ENCODE assay signal across 19 mouse cellular contexts in the genomic region with DNA sequence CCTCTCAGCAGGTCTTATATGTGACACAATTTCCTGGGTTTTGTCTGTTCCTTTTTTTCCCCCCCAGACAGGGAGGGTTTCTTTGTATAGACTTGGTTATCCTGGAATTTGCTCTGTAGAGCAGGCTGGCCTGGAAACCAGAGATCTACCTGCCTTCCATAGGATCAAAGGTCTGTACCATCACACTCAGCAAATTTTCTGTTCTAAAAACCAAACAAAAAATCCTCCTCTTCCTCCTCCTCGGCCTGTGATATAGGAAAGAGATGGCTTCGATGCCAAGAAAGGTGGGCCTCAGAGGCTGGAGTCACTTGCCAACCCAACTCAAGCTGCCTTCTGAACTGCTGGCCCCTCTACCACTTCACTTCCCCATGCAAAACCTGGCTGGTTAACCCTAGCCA. TPM values are rescaled to one million over a fixed set of nuclear protein-coding genes. Genes with fewer than 3 reads are reported as not detected.
DNase-seq lines count a peak whose midpoint lies in the region; ATAC-seq and TF ChIP-seq lines count a peak whose summit lies in the region.
"Had no signal": no experiment of that assay in that cellular context is flagged by ENCODE, and none has a peak within 500 bp of the region (broad histone marks: within the 10 kb centered on the region; RNA-seq: fewer than 3 reads in every experiment).

No protein-coding gene starts in this region.

- no peak overlapping the region for H3K4me3 ChIP-seq in heart, embryonic 10.5 days
- no peak overlapping the region for H3K4me3 ChIP-seq in heart, embryonic 15.5 days
- no peak overlapping the region for H3K4me3 ChIP-seq in left cerebral cortex, adult 2 months
- H3K4me3 ChIP-seq: embryonic facial prominence, embryonic 13.5 days; forebrain, embryonic 12.5 days; hindbrain, embryonic 10.5 days had no signal

- H3K36me3 ChIP-seq in heart, embryonic 10.5 days = peaks cover 6% of the 10 kb centered on the region; the same call in 1 of the 2 replicates
- no peaks in the 10 kb centered on the region for H3K36me3 ChIP-seq in heart, embryonic 15.5 days
- H3K36me3 ChIP-seq: embryonic facial prominence, embryonic 13.5 days; forebrain, embryonic 12.5 days had no signal

- H3K9me3 ChIP-seq in heart, embryonic 10.5 days = no peaks in the 10 kb centered on the region
- no peaks in the 10 kb centered on the region for H3K9me3 ChIP-seq in heart, embryonic 15.5 days (replicated peaks)
- H3K9me3 ChIP-seq: embryonic facial prominence, embryonic 13.5 days; forebrain, embryonic 12.5 days; hindbrain, embryonic 10.5 days had no signal

- no peaks in the 10 kb centered on the region for H3K27me3 ChIP-seq in heart, embryonic 10.5 days (ENCODE audit: insufficient read depth, poor library complexity, severe bottlenecking)
- H3K27me3 ChIP-seq in heart, embryonic 15.5 days = no peaks in the 10 kb centered on the region
- H3K27me3 ChIP-seq: embryonic facial prominence, embryonic 13.5 days; forebrain, embryonic 12.5 days had no signal

- no peak for ATAC-seq in heart, embryonic 15.5 days (replicated peaks; ENCODE audit: insufficient number of reproducible peaks, insufficient read depth, low FRiP score, low read depth)
- ATAC-seq: forebrain, embryonic 16.5 days; intestine, embryonic 16.5 days had no signal

- WGBS in heart, embryonic 10.5 days = 78% methylated on average over 2 of the region's 2 CpGs
- WGBS in heart, embryonic 15.5 days = 75% methylated on average over 2 of the region's 2 CpGs

- H3K4me2 ChIP-seq in heart, embryonic 15.5 days = no peak overlapping the region
- H3K4me2 ChIP-seq: embryonic facial prominence, embryonic 13.5 days; forebrain, embryonic 12.5 days; hindbrain, embryonic 14.5 days had no signal

- TF ChIP-seq CTCF in left cerebral cortex, adult 2 months (IDR thresholded peaks at IDR 0.05) = no peak

- intact Hi-C loops in heart, postnatal 25 days (cut with DNase I) = no loop called here
- intact Hi-C loops in left cerebral cortex, adult 2 months (cut with DNase I) = no loop called here
- intact Hi-C loops in left cerebral cortex, postnatal 10 days (cut with DNase I) = no loop called here

- no peak overlapping the region for H3K9ac ChIP-seq in heart, embryonic 15.5 days
- H3K9ac ChIP-seq: embryonic facial prominence, embryonic 13.5 days; forebrain, embryonic 12.5 days; hindbrain, embryonic 14.5 days had no signal

- H3K27ac ChIP-seq in heart, embryonic 10.5 days = peak overlapping the region; percentile 89; the same call in 1 of the 2 replicates
- peak overlapping the region; percentile 93 for H3K27ac ChIP-seq in heart, embryonic 15.5 days
- H3K27ac ChIP-seq in left cerebral cortex, adult 2 months = 0 out of 2 replicates have a peak overlapping the region, but pooled peaks have one; percentile 32
- H3K27ac ChIP-seq: embryonic facial prominence, embryonic 13.5 days; forebrain, embryonic 12.5 days; hindbrain, embryonic 10.5 days; hindbrain, embryonic 14.5 days had no signal

- no peak for DNase-seq in heart, embryonic 10.5 days (ENCODE audit: low spot score)
- no peak for DNase-seq in heart, postnatal 25 days (ENCODE audit: low spot score)
- DNase-seq in heart, adult 9 months (ENCODE audit: low spot score in 2 of 2) = no peak
- DNase-seq in left cerebral cortex, adult 2 months (ENCODE audit: extremely low spot score in 1 of 2, low spot score in 2 of 2) = no peak
- DNase-seq in left cerebral cortex, postnatal 10 days (ENCODE audit: extremely low spot score in 1 of 2, low spot score in 2 of 2) = no peak
- DNase-seq in thymus, postnatal 10 days (ENCODE audit: low spot score in 2 of 2) = no peak
- DNase-seq: adrenal gland, adult 2 months; adrenal gland, postnatal 25 days; cerebellum, adult 18-20 months; cerebellum, adult 9-11 months; gastrocnemius, postnatal 25 days; kidney, adult 2 months had no signal

- H3K4me1 ChIP-seq in heart, embryonic 10.5 days = peaks cover 64% of the 10 kb centered on the region
- H3K4me1 ChIP-seq in heart, embryonic 15.5 days (replicated peaks) = peaks cover 50% of the 10 kb centered on the region

RNA-seq across cellular contexts. Expression of a gene that starts 18.9 kb away (rescaled TPM):
- 456 and 495 TPM in 2 replicates for polyA plus RNA-seq in heart, embryonic 10.5 days (2016; fragmentation: Nextera tagmentation; extraction: Ambion mirVana)
- 100 to 1,000 TPM; 201 to 234 TPM for total RNA-seq in heart, postnatal 25 days (2021)
- 379 and 460 TPM in 2 replicates for polyA plus RNA-seq in heart, embryonic 15.5 days (2015; fragmentation: Nextera tagmentation; extraction: Ambion mirVana)
- 100 to 1,000 TPM; 214 to 217 TPM for total RNA-seq in left cerebral cortex, adult 2 months (2021)
- 100 to 1,000 TPM; 246 TPM for total RNA-seq in left cerebral cortex, postnatal 10 days (2021)

Comparison
In these comparisons a context has a peak if more than half of its experiments do, and no peak if none do; other contexts are left out.
1. H3K27ac ChIP-seq: peak in every context shown above with its lines; median percentile 93 in heart, embryonic 15.5 days; 89 in heart, embryonic 10.5 days; 32 in left cerebral cortex, adult 2 months.